Mouse (Mus musculus) cerebellum, adult 2 months (tissue): Measurements from ENCODE around the gene Fam69a.

Source experiments
- CTCF ChIP-seq: fragments of 200-500 bp; IDR thresholded peaks from 2 replicates; pipeline ENCODE4 v1.5.1; 2011; ENCODE audit warnings: low read depth, mild to moderate bottlenecking, control low read depth, low read length, moderate library complexity, borderline replicate concordance; ENCODE audit not compliant: insufficient read depth
- POLR2A ChIP-seq: fragments of 200-500 bp; IDR thresholded peaks from 2 replicates; pipeline ENCODE4 v1.6.1; 2011; ENCODE audit warnings: low read length, control low read depth, borderline replicate concordance; ENCODE audit not compliant: insufficient read depth

DNA sequence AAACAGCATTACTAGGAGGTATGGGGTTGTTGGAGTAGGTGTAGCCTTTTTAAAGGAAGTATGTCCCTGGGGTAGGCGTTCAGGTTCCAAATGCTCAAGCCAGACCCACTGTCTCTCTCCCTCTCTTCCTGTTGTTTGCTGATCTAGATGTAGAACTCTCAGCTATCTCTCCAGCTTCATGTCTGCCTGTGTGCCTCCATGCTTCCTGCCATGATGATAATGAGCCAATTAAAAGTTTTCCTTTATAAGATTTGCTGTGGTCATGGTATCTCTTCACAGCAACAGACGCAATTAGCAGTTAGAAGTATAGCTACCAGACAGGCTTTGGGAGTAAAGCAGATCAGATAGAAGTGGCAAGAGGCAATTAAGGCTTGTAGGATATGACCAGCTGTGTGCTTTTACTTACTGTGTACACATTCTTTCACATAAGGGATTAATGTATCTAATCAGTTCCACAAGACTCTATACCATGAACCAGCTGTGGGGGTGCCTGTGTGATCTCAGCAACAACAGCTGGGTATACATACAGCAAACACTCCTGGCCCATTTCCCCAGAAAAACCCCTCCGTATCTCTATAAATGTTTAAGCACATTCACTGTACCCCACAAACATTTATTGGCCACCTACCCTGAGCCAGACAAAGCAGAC is 9.1 kb downstream of the Fam69a start:
- TF ChIP-seq CTCF (no peak), POLR2A (no peak)
